Mouse (Mus musculus) bone marrow macrophage, adult 2 months (primary cell): ENCODE data around the gene Acy3.

Experiments
- CTCF ChIP-seq: IDR thresholded peaks from 2 replicates; pipeline ENCODE4 v1.5.1; 2012; ENCODE audit warnings: low read depth, mild to moderate bottlenecking, low read length, moderate library complexity
- POLR2A ChIP-seq: IDR thresholded peaks from 2 replicates; pipeline ENCODE4 v1.6.1; 2012; ENCODE audit warnings: mild to moderate bottlenecking, low read depth, low read length, borderline replicate concordance

DNA sequence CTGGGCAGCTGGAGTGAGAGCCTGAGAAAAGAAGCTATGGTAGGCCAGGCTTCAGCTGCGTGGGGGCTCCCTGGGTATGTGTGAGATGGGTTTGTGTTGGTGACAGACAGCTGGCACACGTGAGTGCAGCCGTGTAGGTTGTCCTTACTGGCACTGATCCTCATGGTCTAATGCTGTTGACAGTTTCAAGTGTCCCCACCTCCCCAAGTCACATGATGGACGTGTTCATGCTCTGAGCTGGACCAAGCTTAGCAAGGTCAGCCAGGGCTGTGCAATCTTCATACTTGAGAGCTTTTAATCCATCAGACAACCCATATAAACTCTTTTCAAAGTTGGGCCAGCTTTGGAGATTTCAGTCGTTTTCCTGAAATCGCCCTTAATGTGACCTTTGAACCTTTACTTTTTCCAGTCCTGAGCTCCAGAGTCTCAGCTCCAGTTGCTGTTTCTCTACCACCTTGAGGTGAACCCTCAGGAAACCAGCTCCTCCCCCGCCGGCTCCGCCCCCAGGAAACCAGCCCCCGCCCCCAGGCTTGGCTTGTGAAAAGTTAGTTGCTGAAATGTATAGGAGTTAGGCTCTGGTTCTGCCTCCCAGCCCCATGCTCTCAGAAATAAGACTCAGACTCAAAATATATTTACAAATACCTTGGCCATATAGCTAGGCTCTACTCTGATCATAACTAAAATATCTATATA is 40.4 kb upstream of the Acy3 start:
- TF ChIP-seq CTCF (no peak), POLR2A (no peak)
